Mouse (Mus musculus) kidney, postnatal 14 days (tissue): ENCODE data around the gene Cacna1b.
A peak's percentile ranks its signal among the peaks of the same experiment; 100 is the strongest.

Source experiments
- DNase-seq: peaks from one replicate; pipeline ENCODE4 v3.0.0; 2022; ENCODE audit warnings: mixed read lengths

Cacna1b gene

DNA sequence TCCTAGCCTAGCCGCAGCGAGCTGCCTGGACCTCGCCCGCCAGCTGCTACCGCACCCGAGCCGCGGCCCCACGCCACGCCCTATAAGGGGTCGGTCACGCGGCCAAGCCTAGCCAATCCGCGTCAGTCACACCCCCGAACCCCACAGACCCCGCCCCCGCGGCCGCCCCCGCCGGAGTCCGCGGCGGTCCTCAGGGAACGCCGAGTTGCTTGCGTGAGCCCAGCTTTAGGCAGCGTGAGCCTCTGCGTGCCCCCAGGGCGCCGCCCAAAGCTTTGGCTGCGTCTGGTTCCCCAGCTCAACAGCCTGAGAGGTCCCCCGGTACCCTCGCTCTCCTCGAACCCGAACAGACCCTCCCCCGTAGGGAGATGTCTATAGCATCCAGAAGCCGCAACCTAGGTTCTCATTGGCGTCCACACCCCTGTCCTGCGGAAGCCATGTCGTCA is at the start of gene Cacna1b:
Gene Cacna1b (minus strand): TSS at position 38 of the 443 bp plus-strand sequence.
- DNase-seq = peak; percentile 38

DNA sequence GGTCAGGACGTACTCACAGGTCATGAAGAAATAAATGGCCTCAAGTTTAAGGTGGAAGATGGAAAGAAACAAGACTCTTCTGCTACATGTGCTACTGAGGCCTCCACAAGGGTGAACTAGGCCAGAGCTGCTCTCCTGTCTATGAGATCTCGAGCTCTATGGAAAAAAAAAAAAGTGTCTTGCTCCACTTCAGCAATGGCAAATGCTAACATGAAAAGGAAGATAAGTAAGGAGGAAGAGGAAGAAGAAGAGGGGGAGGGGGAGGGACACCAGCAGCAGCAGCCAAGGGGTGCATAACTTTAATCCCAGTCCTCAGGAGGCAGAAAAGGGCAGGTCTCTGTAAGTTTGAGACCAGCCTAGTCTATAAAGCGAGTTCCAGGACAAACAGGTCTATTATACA is 46.8 kb upstream of the Cacna1b start:
- DNase-seq = no peak

- DNase-seq = no peak
These were observed 44.7 kb upstream of the Cacna1b start for GRCm38 (mm10) chr2:24807691-24808090.

DNA sequence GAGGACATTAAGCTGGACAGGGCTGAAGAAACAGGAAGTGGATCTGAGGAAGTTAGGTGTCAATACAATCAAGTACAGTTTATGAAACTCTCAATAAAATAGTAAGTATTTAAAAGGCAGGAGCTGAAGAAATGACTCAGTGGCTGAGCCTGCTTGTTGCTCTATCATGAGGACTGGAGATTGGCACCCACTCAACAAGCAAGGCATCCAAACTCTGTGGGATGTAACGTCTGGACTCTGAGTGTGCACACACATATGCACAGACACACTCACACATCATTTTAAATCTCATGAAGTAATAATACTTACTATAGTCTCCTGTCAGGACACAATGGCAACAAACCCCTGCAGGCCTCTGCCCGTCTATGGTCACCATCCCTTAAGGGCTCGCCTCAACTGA is 44.1 kb upstream of the Cacna1b start:
- no peak for DNase-seq

DNA sequence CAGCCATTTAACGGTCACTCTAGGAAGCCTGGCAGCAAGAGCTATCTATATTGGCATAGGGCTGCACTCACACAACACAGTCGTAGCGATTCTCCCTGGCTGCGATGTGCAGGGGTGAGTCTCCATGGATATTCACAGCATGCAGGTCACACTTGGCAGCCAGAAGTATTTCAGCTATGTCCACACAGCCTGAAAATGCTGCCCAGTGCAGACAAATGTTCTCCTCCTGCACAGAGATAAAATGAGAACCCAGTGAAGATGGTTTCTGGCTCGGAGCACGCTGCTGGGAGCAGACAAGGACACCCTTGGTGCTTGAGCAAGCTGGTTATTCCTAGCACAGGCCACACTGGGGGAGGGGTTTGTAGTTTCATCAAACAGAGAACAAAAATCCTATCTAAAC is 43.2 kb upstream of the Cacna1b start:
- DNase-seq = no peak

GRCm38 (mm10) chr2:24805621-24806020 is 42.7 kb upstream of the Cacna1b start:
- no peak for DNase-seq

- no peak for DNase-seq
These were observed 34.0 kb upstream of the Cacna1b start for GRCm38 (mm10) chr2:24796833-24797457.

DNA sequence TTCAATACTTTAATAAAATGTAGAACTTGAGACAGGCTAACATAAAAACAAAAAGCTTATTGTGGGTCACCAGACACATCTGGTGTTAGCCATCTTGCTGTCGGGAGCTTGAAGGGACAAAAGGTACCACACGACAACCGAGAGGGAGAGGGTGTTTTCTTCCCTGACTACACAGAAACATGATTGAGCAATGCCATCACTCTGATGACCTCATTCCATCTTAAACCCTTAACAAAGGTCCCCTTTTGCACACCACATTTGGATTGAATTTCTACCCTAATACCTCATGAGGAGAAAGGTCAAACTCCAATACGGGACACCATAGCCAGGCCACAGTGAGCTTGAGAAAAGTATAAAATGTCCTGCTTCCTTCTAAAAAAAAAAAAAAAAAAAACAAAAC is 24.3 kb upstream of the Cacna1b start:
- no peak for DNase-seq

DNA sequence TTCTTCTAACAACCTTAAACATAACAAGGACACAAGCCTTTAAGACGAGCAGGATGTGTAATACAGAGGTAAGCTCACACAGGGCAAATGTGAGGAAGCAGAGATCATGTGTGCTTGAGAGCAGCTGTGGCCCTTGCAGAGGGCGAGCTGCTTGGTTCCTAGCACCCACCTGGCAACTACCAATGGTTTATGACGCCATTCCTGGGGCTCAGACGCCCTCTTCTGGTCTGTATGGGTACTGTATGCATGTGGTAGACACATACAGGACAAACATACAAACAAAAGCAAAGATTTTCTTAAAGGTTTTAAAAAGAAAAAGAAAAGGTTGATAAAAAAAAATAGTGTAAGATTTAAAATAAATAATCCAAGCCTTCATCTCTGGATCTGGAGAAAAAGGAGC is 18.3 kb upstream of the Cacna1b start:
- no peak for DNase-seq

- no peak for DNase-seq
These were observed 13.9 kb upstream of the Cacna1b start for GRCm38 (mm10) chr2:24776831-24777230.

DNA sequence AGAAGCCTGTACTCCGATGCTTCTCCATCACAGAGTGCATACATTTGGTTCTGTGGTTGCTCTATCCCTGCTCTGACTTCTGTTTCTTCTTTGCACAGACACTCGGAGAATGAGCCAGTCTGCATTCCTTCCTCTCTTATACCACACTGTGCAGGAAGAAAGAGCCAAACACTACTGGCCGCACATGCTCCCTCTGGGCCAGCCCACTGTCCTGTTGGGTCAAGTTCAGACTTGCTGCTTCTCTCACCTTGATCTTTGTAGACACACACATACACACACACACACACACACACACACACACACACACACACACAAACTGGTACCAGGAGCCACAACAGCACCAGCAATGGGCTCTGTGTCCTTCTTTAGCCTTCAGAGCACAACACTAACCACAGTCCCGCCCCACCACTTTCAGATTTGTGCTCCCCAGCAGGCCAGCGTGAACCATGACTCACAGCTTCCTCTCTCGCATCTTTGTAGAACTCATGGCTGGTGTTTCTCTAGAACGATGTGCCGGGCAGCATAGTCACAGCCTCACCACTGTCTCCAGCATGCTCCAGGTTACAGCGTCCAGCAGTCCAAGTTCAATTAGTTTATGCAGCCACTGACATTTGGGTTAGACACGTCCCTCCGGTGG is 13.1 kb upstream of the Cacna1b start:
- no peak for DNase-seq

DNA sequence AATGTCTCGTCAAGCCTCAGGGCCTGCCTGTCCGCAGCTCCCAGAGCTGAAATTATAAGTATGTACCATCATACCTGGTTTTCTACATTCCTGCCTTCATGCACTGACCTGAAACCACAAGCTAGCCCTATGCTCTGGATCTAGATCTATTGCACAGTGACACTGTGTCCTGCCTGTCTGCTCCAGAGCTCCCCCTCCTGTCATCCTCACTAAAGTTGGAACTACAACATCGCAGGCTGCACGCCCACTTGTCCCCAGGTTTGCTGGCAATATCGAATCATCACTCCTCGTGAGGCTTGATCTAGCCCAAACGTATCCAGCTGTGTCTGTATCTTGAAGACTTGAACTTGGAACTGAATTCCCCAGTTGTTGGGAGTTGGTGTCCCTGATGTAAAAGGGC is 11.9 kb upstream of the Cacna1b start:
- no peak for DNase-seq

GRCm38 (mm10) chr2:24770861-24771260 is 7.9 kb upstream of the Cacna1b start:
- no peak for DNase-seq

GRCm38 (mm10) chr2:24762446-24762960 is 449 bp downstream of the Cacna1b start:
- DNase-seq = no peak

DNA sequence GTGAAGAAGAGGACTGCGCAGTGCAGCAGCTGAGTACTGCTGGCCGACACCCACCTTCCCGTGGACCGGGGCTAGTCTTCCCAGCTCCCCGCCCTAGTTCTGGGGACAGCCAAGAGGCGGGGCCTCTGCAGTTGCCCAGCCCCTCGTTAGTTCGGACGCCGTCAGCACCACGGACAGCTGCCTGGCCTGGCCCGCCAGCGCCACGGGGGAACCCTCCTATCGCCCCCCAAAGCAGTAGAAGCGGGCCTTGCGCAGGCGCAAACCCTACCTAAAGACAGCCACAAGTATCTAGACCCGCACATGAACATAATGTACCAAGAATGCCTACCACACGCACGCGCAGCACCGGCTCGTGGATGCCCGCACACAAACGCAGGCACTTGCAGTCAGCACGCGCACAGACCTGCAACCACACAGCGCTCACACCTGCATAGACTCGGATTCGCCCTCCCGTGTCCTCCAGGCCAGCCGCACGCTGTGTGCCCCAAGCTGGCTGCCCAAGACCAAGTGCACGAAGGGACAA is 968 bp downstream of the Cacna1b start:
- DNase-seq = peak; percentile 63

GRCm38 (mm10) chr2:24755276-24755675 is 7.7 kb downstream of the Cacna1b start:
- peak; percentile 42 for DNase-seq

GRCm38 (mm10) chr2:24752599-24752998 is 10.4 kb downstream of the Cacna1b start:
- DNase-seq = no peak

- DNase-seq = no peak
These were observed 12.9 kb downstream of the Cacna1b start for GRCm38 (mm10) chr2:24750051-24750450.

DNA sequence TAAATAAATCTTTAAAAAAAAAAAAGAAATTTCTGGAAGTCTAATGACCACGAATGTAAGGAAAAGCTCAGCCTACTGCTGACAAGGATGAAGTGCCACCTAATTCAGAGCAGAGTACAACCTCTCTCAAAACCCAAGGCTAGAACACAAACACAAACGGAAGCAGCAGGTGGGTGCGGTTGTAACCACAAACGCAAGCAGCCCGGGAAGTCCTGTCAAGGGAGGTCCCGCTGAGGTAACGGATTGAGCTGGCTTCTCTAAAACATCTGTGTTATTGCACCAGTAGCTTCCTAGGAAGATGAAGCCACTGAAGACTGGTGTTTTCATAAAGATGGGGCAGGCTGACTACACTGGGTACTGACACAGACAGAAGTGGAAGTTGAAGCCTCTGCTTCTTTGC is 15.1 kb downstream of the Cacna1b start:
- no peak for DNase-seq

GRCm38 (mm10) chr2:24739701-24740100 is 23.3 kb downstream of the Cacna1b start:
- no peak for DNase-seq

- no peak for DNase-seq
These were observed 29.8 kb downstream of the Cacna1b start for GRCm38 (mm10) chr2:24733157-24733556.

DNA sequence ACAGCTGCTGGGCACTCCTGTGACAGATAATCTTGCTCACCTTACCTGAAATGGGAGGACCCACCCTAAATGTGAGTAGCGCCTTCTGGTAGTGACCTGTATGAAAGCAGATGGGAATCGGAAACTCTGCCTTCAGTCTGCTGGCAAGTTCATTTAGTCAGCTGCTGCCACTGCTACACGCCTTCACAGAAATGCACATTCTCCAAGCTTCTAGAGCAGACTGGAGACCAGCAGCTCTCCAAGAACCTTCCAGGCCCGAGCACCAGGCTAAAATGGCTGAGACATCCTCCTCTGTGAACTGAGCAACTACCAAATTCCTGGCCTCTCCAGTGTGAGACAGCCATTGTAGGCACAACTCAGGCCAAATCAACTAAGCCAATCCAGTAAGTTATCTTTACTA is 37.1 kb downstream of the Cacna1b start:
- DNase-seq = no peak

DNA sequence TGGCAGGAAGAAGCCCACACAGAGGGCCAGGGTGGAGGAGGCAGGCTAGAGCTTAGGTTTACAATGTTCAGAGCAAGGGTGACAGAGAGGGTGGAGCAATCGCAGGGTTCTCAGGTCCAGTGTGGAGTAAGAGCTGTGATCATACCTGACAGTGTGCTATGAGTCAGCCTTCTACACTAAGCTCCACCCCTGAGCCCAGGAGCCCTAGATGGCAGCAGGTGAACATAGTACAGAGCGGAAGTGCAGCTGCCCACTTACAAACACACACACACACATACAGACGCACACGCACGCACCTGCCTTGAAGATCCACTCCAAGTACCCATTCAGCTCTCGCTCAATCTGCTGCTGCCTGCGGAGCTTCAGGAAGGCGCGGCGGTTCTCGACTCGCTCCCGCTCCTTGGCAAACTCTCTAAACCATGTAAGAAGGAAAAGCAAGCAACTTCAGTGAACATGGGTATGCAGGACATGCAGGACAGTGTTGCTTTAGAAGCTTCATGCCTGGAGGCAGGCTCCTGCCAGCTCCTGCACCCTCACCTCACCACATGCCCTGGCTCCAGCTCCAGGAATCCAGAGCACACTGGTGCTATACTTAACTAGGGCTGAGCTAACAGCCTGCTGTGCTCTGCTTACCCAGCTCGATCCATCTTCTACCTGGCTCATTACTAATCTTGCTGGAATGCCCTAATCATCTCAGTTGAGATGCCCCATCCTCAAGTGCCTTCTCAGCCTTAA is 43.1 kb downstream of the Cacna1b start:
- DNase-seq = no peak

DNA sequence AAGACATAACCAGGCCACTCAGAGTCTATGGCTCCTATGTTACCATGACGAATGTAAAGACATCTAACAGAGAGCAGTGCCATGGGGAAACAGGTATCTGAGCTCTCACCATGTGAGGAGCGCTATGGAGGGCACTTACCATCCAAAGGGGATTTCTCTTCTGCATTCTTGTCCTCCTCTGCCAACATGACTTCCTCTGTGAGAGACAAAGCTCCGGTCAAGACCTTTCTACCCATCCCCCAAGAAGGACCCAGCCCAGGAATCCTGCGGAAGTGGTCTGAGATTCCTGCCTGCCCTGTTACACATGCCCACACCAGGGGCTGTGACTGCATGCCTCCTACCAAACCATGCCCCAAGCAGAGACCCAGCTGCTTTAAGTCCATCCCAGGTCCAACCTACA is 44.0 kb downstream of the Cacna1b start:
- DNase-seq = no peak
